Mouse (Mus musculus) spleen, postnatal 36 days (tissue): ENCODE data around the gene Nap1l1.
"Not testable (repeated sequence)": the region's sequence is repeated elsewhere in the genome, so short reads cannot be mapped to it uniquely, and the experiment has no call there.

Experiments
- DNase-seq, 2 experiments: peaks; one replicate each; pipeline ENCODE4 v3.0.0; 2022; ENCODE audit warnings: low spot score in 2 of 2, mixed read lengths in 1 of 2

Nap1l1 gene

GRCm38 (mm10) chr10:111472686-111473510 lies at the start of gene Nap1l1:
Gene Nap1l1 (plus strand): TSS chr10:111473223.
- DNase-seq, result peak; percentile 97 to 98

- no peak for DNase-seq
These were observed 46.5 kb upstream of the Nap1l1 start for GRCm38 (mm10) chr10:111426491-111426890.

- no peak for DNase-seq
These were observed 39.5 kb upstream of the Nap1l1 start for GRCm38 (mm10) chr10:111433502-111433901.

GRCm38 (mm10) chr10:111441034-111441440 lies 32.0 kb upstream of the Nap1l1 start:
- peak; percentile 62 for DNase-seq

GRCm38 (mm10) chr10:111444199-111444598 lies 28.8 kb upstream of the Nap1l1 start:
- no peak for DNase-seq

DNA sequence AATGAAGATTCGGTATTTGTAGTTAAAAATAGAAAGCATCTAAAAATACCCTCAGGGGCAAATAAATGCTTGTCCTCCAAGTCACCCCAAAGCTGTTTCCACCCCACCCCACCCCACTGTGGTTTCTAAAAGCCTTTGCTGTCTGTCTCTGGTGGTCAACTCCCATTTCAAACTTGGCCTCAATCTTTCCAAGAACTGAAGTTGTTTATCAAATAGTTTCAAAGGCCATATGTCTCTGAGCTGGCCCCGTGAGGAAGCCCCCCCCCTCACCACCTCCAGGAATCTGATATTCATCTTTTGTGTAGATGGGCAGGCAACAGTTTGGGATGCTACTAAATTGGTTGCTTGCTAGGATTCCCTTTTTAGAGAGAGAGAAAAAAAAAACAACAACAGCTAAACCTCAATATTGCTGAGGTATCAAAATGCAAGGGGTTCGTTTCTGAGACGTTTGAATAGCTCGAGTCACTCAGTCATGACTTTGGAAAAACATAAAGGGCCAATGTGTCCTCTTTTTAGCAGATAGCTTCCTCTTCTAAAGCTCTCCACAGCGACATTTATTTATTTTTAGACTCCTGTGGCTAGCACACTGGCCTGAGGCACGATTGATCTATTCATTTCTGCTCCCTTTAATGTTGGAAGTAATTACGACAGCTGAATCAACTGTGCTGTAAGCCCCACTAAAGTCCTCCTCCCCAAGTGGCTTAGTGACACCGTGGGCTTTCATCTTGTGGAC lies 26.9 kb upstream of the Nap1l1 start:
- peak; percentile 29 to 34 for DNase-seq

DNA sequence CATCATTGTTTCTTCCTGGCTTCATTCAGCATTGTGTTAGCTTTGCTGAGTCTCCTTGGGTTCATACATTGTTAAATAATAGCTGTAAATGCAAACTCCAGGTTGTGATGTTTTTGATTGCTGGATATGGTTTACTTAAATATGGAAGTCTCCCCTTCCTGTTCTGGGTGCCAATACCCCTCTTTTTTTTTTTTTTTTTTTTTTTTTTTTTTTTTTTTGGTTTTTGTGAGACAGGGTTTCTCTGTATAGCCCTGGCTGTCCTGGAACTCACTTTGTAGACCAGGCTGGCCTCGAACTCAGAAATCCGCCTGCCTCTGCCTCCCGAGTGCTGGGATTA lies 26.4 kb upstream of the Nap1l1 start:
- not testable (repeated sequence) for DNase-seq

GRCm38 (mm10) chr10:111449662-111450061 lies 23.4 kb upstream of the Nap1l1 start:
- not testable (repeated sequence) for DNase-seq

DNA sequence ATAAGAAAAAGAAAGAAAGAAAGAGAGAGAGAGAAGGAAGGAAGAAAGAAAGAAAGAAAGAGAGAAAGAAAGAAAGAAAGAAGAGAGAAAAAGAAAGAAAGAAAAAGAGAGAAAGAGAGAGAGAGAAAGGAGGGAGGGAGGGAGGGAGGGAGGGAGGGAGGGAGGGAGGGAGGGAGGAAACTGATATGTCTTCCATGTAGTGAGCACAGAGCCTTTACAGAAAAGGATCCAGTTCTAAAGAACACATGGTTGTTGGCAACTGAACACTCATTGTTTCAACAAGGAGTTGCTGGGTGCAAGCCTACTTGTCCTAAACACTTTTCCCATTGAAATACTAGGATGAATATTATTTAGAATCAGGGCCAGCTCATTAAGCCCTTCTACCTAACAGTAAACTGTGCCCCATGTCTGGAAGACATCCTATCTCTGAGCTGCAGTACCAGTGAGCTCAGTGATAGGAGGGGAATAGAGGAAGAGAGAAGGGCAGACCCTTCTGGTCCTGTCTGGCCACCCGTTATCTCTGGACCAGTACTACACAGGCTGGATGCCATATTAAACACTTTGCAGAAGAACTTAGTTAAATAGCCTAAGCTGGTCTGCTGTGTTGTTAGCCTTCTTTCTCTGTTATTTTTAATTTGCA lies 21.2 kb upstream of the Nap1l1 start:
- no peak for DNase-seq

DNA sequence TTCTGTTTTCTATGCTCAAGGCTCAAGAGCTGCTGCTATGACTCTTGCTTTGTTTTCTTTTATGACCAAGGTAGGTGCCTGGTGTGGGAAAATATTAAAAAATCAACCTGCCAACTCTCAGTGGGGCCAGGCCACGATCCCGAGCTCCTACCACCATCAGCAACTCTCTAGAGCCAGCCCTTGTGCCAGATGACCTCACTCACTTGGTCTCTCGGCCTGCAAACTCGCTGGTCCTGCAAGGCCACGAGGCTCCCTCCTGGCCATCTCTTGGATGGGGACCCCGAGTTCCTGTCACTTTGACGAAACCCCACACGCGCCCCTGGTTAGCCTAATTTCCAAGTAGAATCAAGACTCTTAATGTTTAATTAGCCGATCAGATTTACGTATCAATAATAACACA lies 20.6 kb upstream of the Nap1l1 start:
- no peak for DNase-seq

DNA sequence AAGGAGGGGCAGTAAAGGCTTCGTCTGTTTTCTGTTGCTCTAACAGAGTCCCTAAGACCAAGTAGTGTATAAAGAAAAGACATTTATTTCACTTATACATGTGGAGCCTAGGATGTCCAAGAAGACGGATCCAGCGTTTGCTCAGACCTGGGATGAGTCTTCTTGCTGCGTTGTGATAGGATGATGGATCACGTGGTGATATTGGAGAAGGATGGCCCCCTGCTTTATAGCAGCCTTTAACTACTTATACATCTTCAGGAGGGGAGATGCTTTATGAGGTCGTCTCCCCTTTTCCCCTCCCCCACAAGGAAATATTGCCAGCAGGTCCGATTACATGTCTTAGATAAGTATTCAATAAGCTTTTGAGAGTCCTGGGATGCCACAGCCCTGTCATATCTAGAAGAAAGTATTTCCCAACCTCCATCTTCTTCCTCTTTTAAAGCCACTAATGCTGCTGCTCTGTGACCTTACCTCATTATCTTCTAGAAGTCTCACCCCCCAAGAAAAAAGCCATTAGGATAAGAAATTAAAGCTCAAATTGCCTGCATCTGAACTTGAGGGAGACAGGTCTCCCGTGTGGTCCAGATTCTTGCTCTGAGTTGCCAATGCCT lies 18.2 kb upstream of the Nap1l1 start:
- DNase-seq, result no peak

DNA sequence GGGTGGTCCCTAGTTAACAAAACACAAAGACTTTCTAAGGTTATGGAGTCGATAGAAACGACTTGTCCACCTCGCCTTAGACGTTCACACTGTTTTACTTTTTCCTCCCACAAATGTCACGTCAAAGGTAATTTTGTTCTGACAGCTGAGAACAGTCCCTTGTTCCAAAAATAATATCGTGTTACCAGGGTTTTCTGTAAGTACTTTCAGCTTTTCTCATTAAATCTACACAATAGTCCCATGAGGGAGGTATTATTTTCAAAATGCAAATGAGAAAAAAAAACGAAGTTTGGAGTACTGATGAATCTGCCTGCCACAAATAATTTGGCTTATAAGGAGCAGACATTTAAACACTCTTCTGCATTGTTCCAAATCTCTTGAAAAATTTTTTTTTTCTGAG lies 14.9 kb upstream of the Nap1l1 start:
- DNase-seq, result no peak

DNA sequence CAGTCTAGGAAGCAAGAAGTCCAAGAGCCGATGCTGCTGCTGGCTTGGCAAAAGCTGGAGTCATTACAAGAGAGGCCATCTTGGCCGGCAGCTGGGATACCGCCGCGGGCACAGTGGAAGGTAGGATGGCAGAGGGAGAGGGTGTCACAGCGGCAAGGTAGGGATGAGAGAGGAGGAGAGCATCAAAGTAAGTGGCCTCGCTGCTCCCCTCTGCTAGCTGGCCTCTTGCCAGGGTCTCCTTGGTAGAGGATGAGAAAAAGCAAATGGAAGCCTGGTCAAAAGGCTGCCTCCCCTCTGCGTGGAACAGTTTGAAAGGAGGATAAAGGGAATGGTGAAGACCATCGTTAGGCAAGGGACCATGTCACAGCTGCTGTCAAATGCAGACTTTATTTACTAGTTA lies 14.0 kb upstream of the Nap1l1 start:
- no peak for DNase-seq

GRCm38 (mm10) chr10:111459874-111460273 lies 13.1 kb upstream of the Nap1l1 start:
- no peak for DNase-seq

DNA sequence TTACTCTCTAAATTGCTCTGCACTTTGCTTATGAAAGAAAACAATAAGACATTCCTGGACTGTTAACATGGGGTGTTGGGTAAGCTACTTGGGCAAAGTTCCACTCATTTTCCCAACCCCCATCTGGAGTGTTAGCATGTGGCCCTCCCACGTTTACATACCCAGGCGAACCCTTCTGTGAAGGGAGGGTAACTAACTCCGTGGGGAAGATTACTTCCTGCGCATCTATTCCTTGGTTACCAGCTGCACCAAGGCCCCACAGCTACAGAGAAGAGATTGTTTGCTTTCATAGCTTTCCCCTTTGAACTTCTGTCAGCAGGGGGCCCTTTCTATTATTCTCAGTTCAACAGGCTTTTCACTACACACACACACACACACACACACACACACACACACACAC lies 12.6 kb upstream of the Nap1l1 start:
- DNase-seq, result no peak

DNA sequence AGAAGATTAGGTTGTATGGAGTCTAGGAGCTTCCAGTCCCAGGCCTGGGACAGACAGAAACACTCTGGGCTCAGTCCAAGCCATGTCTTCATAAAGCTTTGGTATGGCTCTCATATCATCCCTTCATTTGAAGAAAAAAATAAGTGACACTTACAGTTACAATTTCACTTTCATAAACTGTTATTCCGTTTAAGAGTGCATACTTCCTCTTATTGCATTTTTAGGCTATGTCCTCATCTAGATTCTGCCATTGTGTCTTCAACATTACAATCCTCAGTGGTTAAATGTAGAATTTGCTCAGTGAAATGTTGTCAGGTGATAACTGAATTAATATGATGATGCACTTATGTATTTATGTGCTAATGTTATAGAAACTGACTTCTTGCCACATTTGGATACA lies 8.2 kb upstream of the Nap1l1 start:
- no peak for DNase-seq

- DNase-seq, result no peak
These were observed 7.6 kb upstream of the Nap1l1 start for GRCm38 (mm10) chr10:111465409-111465808.

GRCm38 (mm10) chr10:111471166-111471565 lies 1.9 kb upstream of the Nap1l1 start:
- DNase-seq, result peak; percentile 82 to 86

DNA sequence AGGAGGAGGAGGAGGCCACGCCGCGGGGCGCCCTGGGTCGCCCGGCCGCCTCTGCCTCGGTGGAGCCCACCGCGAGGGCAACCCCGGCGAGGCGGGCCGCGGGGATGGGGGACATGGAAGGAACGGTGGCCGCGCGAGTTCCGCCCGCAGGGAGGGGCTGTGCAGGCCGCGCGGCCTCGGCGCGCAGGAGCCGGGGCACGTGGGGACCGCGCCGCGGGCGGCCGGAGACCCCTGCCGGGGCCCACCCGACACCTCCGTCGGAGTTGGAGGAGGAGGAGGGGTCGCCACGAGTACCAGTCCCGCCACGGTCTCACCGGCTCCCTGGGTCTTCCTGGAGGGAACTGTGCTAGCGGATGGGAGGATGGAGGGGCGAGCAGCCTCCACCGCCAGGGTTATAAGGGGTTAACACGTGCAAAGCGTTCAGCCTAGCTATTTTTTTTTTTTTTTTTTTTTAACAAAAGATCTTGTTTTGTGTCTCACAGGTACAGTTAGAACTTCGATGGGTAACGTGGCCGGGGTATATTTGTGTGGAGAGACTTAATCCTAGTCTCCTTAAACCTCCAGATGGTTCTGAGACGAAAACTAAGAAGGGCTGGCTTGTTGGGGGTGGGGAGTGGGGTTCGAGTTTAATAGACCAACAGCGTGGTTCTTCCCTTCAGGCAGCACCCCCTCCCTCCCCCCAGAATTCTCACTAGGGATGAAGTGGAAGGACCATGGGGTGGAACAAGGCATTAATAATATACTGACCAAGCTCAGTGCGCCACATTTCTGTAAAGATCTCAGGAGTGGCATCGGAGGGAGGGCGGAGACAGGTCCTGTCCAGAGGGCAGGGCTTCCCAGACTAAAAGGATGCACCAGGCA lies 718 bp downstream of the Nap1l1 start:
- DNase-seq, result peak; percentile 39 to 42

GRCm38 (mm10) chr10:111476301-111476700 lies 3.3 kb downstream of the Nap1l1 start:
- DNase-seq, result no peak

- no peak for DNase-seq
These were observed 4.0 kb downstream of the Nap1l1 start for GRCm38 (mm10) chr10:111476989-111477510.
